Mouse (Mus musculus) pancreas, adult 10 weeks (tissue): ENCODE measurements around the gene Stpg1. TPM values are rescaled to one million over a fixed set of nuclear protein-coding genes. Genes with fewer than 3 reads are reported as not detected.

ENCODE experiments used
- polyA plus RNA-seq: library from polyadenylated mRNA; stranded (reverse); fragments of 350-450 nt; fragmentation: Illumina TruSeq; extraction: RNeasy Lipid Tissue Mini Kit (QIAGEN cat#74804); gene quantifications from one replicate; pipeline ENCODE4 v1.2.3, GENCODE M21; 2015; ENCODE audit warnings: low read depth, low replicate concordance; ENCODE audit not compliant: insufficient read depth

The Stpg1 gene
- polyA plus RNA-seq: not detected

DNA sequence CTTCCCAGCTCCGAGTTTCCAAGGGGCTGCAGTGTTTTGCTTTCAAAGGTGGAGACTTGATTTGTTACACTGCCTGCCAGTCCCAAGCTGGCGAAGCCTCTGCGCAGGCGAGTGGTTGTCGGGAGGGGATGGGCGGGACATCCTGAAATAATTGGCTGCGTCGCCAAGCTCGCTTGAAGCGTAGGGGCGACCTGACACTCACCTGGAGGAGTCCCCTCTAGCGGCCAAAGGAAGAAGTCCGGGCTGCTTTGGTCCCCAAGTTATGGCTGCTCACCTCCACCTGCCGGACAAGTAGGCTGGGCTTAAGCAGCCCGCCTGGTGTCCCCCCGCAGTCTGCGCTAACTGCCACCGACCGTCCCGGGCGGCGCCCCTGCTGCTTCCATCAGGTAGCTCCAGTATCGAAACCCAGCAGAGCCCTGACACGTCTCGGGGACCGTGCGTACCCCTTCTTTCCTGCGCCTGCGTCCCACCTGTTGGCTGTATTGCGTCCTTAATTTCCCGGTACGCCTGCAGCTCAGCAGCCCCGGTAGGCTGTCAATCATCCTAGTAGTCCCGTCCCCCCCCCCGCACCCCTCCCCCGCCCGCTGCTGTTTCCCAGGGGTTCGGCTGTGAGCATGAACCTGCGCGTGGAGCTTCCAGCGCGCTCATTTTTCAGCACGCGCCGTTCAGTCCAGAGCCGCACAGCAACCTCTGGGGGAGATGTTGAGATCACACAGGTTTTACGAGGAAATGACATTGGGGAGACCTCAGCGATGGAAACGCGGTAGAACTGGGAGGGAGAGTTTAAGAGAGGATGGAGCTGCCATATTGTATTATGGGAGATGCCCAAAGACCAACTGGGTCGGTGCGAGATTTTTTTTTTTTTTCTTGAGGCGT is at the start of gene Stpg1, which contains the start of gene Nipal3:
TSS of gene Stpg1 (plus strand) at position 270 of the 876 bp plus-strand sequence.
TSS of gene Nipal3 (minus strand) at position 518 of the 876 bp plus-strand sequence.

DNA sequence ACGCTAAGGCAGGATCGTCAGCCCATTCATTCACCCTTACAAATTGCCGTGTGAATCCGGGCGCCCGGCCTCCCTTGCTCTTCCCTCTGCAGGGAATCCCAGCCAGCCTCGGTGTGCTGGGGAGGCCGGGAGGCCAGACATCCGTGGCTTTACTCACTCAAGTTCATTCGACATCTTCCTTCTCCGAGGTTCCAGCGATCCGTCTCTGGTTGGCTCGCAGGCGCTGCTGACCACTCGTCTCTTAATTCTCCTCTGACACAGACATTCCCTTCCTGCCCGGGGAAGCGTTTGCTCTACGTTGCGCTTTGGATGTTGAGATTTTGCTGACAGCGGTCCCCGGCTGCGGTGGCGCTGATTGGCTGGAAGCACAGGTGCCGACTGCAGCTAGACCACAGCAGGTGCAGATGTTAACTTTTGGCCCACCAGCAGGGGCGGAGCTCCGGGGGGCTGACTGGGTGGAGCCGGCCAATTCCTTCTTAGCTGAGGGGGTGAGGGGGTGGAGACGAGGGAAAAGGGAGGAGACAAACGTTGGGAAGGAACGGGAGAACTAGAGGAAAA is 78.7 kb downstream of the Stpg1 start, which contains the start of gene Grhl3:
TSS of gene Grhl3 (minus strand) at position 380 of the 558 bp plus-strand sequence.

Other genes starting within 250 kb of the Stpg1 start
- 40.5 TPM for gene Clic4, start 222.0 kb upstream of the Stpg1 start, polyA plus RNA-seq
- 30.1 TPM for gene Srrm1, start 141.5 kb upstream of the Stpg1 start, polyA plus RNA-seq
- gene Ncmap, start 96.6 kb upstream of the Stpg1 start, polyA plus RNA-seq: 0.78 TPM
- 8.8 TPM for gene Rcan3, start 60.9 kb upstream of the Stpg1 start, polyA plus RNA-seq
- gene Nipal3, start 248 bp downstream of the Stpg1 start, polyA plus RNA-seq: 5.8 TPM
- gene Grhl3, start 78.8 kb downstream of the Stpg1 start, polyA plus RNA-seq: not detected
- gene Ifnlr1, start 191.5 kb downstream of the Stpg1 start, polyA plus RNA-seq: 1.00 TPM
- 3.6 TPM for gene Il22ra1, start 233.4 kb downstream of the Stpg1 start, polyA plus RNA-seq